Mouse (Mus musculus) c-Kit-negative CD71-positive TER-119-positive erythroid progenitor cells, embryonic 14.5 days (primary cell): ENCODE results near the gene Pla2g1b.
"Not testable (repeated sequence)": the region's sequence is repeated elsewhere in the genome, so short reads cannot be mapped to it uniquely, and the experiment has no call there.

ENCODE experiments used
- DNase-seq: peaks from one replicate; pipeline ENCODE4 v3.0.0-alpha.2; 2013; ENCODE audit warnings: low read depth, low spot score

Pla2g1b gene

DNA sequence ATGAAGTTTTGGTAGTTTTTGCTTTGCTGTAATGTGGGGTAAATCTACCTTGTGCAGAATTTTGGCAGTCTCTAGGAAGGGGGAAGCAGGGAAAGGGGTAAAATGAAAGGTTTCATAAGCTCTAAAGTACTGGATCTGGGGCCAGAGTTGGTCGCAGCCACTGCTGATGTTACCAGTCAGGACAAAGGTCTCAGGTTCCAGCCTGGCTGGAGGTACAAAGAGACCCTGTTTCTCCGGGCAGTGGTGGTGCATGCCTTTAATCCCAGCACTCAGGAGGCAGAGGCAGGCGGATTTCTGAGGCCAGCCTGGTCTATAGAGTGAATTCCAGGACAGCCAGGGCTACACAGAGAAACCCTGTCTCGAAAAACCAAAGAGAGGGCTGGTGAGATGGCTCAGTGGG, 39.6 kb downstream of the Pla2g1b start:
- not testable (repeated sequence) for DNase-seq

DNA sequence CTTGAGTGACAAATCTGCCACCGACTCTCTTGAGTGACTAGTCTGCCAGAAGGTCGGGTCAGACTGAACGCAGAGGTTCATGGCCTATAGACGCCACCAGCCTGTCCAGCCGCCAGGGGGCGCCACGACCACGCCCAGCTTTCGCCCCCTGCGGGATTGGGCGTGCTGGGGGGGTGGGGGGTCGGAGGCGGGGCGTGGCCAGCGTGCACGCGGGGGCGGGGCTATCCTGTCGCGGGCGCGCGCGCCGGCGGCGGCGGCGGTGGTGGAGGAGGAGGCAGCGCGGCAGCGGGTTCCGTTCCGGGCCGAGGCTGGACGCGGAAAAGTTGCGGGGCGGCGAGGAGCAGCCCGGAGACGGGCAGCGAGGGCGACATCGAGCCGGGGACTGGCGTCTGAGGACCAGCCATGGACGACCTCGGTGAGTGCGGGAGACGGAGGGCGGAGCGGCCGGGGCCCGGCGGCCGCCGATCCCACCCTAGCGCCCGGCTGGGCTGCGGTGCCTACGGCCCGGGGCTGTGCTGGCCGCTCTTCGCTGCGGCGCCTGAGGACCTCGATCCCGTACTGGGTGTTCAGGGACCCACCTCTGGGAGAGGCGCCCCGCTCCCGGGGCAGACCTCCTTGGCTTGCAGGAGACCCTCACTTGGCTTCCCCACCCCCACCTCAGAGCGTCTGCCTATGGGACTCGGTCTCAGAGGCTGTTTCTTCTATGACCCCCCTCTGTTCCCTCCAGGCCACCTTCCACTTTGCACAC, 40.6 kb downstream of the Pla2g1b start, which contains the start of gene Pxn:
TSS of gene Pxn (plus strand) at position 223 of the 748 bp plus-strand sequence.
- peak; percentile 76 for DNase-seq

DNA sequence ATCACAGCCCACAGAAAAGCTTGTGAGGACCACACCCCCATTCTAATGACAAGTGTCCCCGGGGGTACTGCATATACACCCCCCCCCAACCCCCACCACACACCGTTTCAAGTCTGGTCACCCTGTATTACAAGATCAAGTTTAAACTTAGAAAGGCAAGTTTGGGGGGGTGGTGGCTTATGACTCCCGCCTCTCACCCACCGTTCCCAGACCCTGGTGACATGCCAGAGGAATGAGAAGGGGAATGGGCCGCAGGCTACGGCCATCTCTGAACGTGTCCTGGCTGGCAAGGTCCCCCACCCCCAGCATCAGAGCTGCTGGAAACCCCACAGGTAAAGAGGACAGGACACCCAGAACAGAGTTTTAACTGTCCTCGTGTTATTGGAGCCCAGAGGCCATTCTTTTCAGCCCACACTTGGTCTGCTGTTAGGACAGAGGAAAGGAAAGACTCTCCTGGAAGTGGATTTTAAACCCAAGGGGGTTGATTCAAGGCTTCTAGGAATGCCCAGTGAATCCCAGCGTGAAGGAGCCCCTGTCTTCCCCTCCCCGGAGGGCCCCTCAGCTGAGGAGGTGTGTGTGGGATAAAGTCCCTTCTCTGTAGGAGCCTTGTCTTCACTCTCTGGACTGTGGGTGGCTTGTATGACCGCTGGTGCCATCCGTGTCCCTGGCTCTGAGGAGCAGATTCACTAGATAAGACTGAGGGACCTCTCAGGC, 41.4 kb downstream of the Pla2g1b start:
- DNase-seq = no peak

DNA sequence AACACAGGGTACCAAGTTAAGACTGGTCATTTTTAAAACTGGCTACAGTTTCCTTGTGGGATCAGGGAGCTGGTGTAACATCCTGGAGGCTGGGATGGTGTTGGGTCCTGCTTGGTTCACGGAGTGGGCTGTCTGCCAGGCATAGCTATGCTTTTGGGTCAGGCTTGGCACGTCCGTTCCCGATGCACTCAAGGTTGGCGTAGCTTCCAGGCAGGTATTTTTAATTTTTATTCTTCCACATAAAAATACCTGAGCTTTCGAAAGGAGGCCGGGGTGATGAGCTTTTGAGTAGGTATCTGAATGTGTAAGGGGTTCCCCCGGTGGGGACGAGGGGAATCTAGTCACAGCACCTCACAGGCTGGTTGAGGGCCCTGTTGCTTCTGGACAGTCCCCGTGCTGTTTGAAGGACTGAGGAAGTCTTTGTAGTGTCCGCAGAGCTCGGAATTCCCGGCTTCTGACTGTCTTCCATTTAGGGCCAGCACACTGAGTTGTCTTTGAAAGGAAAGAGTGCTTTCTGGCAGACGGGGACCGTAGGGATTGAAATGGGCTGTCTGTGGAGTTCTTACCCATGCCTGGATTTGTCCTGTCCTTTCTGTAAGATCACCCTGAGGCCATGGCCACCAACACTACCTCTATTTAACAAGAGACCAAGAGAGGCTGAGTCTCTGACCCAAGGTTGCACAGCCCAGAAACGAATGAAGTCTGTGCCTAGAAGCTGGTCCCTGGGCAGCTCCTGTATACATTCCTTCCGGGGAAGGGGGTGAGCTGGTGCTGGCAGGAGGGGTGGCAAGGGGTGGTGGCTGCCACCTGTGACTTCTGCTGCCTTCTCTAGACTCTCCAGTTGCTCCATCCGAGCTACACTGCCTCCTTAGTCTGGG, 42.2 kb downstream of the Pla2g1b start:
- no peak for DNase-seq

DNA sequence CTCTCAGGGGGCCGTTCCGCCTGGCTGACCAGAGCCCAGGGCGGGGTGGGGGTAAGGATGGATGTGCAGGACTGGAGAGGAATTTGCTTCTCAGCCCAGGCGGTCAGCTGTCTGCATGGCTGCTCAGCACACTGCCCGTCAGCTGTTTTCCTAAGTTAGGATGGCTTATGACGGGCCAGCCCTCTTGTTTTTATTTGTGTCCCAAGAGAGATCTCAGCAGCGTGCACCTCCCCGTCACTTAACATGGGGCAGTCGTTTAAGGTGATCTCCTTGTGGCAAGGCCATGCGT, 42.7 kb downstream of the Pla2g1b start:
- DNase-seq = no peak

DNA sequence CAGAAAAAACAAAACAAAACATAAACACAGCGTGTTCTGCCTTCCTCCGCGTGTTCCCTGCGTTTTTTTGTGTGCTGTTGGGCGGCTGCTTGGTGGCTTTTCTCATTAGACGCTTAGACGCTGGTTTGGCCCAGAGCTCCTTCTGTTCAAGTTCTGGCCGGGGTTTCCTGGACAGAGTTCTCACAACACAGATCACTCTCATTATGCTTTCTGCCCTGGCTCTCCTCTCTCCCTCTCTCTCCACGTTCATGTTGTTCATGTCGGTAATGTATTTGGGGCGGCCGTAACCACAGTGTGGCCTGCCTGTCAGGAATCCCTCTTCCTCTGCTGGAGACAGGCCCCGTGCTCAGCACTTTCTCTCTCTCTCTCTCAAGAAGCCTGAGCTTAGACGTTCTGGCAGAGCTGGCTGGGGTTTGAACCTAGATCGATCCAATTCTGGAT, 43.3 kb downstream of the Pla2g1b start:
- no peak for DNase-seq

DNA sequence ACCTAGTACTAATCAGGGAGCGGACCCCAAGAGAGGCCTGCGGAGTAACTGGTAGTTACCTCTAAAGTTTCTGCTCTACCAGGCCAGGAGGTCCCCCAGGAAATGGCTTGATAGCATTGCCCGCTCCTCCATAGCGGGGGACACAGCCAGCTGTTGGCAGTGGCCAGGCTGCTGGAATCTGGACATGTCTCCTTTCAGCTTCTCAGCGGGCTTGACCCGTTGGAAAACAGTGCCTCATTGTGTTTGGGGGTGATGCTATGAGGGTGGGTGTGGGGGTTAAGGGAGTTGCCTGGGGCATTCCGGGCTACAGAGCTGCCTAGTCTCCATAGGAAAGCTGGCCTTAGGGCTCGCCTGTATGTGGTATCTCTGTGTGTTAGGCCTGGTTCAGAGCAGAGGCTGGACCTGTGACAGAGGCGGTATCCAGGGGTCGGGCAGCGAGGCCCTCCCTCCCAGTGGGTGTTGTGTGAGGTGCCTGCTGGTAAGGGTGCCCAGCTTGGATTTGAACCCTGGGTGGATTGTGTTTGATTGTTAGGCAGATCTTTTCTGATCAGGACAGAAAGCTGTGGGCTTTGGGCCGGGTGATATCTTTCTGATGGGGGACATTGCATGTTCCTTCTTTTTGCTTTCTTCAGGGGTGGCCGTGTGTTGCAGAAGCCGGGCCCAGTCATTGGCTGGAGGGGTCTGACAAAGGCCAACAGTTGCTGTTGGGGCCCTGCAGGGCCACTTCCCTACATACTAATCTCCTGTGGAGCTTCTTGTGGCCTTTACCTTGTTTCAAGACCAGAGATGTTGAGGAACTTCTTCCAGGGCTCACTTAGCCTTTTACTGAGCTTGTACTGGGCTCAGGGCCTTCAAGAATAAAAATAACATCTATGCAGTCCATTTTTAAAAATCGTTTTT, 44.0 kb downstream of the Pla2g1b start:
- DNase-seq = no peak

DNA sequence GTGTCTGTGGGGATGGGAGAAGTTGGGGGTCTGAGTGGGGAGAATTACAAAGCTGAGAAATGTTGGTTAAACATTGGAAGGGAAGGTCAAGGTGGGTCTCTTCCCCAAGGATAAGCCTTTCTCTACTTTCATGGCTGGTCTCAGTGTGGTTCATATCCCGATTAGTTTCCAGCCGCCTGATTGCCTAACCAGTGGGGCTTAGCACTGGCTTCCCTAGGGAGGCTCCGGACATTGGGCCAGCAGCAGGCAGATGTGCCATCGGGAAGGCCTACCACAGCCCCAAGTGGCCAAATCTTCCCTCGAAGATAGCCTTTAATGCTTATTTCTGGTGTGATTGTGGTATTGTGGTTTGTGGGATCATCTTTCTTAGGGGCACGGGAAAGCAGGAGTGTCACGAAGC, 46.3 kb downstream of the Pla2g1b start:
- DNase-seq = no peak

DNA sequence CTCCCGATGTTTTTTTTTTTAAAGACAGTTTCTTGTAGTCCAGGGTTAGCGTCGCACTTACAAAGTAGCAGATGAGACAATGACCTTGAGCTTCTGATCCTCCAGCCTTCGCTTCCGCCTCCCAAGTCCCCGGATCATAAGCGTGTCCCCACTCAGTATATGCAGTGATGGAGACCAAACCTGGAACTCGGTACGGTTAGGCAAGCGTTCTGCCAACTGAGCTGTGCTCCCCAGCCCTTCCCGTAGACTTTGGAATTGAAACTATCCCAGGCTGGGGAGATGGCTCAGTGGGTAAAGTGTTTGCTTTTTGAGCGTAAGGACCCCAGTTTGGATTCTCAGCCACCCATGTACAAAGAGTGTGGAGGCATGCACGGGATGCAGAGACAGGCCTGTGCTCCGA, 47.2 kb downstream of the Pla2g1b start:
- DNase-seq = no peak

DNA sequence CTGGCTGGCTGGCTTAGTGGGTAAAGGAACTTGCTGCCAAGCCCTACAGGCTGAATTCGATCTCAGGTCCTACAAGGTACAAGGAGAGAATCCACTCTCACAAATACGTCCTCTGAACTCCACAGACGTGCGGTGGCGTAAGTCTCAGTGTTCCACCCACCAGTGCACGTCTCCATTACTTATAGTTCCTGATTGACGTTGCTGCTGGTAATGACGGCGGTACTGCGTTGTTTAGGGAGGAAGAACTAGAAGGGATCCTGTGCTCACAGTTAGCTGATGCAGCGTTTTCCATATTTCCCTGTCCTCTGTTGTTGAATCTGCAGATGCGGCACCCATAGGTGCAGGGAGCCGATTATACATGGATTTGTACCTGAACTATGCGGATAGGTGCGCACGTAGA, 47.7 kb downstream of the Pla2g1b start:
- no peak for DNase-seq

DNA sequence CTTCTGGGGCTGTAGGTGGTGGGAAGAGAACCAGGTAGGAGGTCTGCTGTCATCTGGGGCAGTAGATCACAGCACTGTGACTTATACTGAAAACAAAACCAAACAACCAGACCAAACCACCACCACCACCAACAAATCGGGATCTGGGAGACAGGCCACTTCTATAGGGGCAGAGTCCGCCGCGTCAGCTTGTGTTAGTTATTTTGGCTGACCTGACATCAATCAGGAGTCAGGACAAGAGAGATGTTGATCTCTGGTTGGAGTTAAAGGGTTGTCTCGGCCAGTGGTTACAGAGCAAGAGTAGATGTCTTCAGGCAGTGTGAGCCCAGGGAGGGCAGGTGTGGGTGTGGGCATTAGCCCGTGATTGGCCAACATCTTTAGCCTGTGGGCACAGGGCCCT, 48.3 kb downstream of the Pla2g1b start:
- no peak for DNase-seq

DNA sequence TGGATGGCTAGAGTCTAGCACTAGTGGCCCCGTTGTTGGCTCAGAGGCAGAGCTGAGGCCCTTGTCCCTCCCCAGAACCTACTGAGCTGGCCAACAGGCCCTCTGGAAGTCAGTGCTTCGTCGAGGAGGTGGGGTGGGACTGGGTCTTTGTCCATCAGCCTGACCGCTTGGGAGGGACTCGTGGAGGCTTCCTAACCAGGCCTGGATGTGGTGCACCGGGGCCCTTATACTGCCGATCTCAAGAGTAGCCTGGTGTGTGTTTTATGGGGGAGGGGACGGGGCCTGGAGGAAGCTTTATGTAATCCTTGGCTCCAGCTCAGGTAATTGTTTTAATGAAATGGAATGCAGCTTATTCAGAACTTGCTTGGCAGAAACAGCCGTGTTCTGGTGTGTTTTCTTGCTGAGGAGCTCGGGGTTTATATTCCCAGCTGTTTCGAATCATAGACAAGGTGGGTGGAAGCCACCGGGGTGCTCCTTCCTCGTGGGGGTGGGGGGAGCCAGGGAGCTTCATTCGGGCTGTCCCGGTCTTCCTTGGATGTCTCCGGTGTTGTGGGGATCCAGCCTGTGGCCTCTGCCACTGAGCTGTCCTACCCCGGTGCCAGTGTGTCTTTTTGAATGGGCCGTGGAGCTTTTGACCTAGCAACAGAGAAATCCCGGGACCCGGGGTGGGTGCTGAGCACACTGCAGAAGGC, 49.0 kb downstream of the Pla2g1b start:
- no peak for DNase-seq

DNA sequence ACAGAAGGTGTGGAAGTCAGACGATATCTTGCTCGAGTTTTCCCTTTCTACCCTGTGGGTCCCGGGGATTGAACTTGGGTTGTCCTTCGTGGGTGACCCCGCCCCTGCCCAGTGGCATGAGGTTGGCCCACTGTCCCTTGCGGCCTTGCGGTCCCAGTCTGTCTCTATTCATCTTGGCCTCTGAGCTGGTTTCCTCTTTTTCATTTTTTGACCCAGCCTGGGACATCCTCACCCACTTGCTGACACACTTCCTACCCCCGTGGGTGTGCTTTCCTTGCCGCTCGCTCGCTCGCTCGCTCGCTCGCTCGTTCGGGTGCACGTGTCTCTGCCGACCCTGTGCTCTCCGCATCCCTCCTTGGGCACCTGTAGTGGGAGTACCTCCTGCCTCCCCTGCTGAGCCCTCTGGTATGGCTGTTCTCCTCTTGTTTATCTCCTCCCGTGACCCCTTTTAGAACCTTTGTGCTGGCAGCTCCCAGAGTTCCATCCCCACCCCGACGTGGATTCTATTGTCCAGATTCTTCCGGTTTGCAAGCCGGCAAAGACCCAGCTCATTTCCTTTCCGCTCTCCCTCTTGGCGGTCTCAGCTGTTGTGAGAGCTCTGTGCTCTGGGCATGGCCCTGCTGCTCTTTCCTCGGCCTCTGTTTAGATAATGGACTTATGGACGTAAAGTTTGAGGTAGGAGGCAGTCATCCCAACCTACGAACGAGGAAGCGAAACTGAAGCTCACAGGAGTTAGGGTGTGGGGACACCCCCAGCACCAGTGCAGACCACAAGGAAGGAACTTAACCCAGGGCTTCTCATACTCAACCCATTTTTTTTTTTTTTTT, 50.2 kb downstream of the Pla2g1b start:
- no peak for DNase-seq

DNA sequence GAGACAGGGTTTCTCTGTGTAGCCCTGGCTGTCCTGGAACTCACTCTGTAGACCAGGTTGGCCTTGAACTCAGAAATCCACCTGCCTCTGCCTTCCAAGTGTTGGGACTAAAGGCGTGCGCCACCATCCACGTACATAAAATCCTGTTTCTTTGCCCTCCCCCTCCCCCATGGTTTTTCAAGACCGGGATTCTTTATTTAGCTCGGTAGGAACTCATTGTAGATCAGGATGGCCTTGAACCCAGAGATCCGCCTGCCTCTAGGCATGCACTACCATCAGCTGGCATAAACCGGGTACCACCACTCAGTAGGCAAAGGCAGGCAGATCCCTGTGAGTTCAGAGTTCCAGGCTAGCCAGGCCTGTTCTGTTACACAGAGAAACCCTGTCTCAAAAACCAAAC, 50.8 kb downstream of the Pla2g1b start:
- DNase-seq = no peak

DNA sequence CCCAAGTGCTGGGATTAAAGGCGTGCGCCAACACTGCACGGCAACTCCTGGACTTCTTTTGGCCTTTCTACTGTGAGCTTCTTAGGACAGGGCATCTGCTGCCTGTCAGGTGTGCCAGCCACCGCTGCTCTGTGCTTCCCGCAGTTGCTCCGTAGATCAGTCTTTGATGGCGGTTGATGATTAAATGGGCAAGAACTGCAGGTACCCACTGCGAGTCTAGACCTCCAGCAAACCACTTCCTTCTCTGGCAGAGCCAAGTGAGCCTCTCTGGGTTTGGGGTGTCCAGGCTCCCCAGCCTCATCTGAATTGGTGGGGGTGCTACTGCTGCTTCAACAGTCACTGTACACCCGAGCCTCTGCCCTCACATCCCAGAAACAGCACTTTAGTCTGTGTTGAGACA, 51.4 kb downstream of the Pla2g1b start:
- no peak for DNase-seq

DNA sequence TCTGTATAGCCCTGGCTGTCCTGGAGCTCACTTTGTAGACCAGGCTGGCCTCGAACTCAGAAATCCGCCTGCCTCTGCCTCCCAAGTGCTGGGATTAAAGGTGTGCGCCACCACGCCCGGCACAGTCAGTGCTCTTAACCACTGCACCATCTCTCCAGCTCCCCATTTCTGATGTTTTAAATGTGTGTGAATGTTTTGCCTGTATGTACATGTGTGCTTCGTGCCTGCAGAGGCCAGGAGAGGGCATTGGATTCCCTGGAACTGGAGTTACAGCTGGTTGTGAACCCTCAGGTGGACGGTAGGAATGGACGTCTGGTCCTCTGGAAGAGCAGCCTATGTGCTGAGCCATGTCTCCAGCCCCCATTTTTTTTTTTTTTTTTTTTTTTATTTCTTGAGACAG, 52.2 kb downstream of the Pla2g1b start:
- not testable (repeated sequence) for DNase-seq

DNA sequence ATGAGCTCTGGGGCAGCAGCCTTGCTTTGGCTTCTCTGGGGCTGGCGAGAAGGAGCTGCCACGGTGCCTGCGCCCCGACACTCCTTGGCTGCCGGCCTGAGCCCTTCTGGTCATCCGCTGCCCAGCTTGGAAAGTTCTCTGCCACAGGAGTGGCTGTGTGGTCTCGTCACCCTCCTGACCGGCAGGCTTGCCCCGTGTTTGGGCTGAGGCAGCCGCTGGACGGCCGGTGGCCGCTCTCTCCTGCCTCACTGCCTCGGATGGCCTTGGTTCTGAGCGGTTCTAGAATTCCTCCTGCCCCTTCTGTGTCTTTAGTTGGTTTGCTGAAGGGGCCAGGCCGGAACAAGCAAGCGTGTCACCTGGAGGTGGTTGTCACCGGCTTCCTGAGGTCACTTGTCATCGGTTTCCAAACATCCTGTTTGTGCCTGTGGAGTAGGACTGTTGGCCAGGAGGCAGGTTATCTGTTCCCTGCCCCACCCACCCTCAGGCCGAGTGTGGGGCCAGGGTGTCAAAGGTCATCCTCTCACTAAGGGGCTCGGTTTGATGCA, 54.3 kb downstream of the Pla2g1b start:
- DNase-seq = no peak

DNA sequence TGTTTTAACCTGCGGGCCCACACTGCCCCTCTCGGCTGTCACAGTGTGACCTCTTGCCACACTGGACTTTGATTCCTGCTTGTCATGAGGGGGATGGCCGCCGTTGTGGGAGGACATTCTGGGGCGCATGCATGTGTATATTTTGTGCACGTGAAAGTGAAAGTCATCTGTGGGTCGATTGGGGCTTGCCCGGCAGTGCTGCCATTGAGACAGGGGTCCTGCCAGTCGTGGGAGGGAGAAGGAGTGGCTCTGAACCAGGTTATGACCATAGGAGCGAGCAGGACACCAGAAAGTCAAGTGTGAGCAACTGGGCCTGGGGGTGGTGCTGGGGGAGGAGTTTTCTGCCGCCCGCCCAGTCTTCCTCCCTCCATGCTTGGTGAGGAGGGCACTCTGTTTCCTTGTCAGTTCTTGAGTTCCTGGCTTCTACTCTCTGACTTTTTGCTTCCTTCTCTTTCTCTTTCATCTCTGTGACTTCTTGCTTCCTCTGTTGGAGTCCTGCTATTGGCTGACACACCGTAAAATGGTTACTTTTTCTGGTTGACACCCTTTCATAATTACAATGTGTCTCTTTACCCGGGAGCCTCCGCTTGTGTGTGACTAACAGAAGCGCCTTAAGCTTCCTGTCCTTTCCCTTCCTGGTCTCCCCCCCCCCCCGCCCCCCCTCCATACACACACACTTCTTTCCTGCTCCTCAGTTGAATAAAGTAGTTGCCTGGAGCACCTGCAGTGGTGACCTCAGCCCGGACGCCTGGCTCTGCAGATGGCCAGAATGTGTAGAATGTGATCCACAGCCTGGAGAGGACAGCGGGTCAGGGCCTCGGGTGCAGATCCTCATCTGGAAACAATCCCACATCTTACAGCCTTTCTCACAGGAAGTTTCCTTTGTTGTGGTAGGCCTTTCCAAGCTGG, 55.7 kb downstream of the Pla2g1b start:
- no peak for DNase-seq

DNA sequence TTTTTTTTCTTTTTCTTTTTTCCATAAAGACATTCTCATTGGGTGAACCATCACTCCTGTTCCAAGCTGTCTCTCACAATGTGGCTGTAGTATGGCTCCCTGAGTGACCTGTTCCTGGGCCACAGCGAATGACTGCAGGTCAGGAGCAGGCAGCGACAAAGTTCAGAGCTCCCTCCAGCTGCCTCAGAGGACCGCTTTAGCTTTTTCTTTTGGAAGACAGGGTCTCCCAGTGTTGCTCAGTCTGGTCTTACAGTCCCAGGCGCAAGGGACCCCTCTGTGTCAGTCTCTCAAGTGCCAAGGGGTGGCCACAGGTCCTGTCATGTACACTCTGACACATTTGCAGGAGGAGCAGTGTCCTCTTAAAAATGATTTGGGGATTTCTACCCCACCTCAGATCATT, 56.5 kb downstream of the Pla2g1b start:
- DNase-seq = no peak
